In the genomic region with DNA sequence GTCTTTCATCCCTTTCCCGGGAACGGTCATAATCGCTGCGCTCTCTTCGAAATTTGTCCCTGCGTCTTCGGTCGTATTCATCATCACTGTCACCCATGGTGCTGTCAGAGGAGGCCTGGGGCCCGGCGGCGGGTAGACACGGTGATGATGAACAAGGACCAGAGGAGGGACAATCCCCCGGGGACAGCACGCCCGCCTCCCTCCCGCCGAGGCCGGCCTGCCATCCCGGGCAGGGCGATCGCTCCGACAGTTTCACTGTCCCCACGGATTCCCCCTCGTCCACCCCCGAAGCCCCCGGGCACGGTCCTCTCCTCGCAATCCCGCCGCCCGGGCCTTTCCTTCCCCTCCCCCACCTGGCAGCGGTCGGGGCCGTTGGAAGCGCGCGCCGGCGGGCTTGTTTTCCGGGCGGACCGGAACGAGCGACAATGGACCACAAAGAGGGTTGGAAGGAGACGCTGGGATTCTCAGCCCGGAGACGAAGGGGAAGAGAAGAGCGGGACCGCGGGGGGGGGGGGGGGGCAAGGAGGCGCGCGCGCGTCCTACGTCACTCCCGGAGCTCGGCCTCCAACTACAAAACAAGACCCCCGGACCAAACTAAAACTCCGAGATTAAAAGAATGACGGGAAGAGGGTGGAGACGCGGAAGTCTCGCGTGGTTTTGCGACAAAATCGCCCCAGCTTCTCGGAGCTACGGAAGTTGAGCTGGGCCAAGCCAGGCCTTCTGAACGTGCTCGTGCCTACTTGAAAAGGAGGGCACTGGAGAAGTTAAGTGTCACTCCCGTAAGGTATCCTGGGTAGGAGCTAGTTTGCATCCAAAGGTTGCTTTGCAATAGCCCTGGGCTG, we compare ENCODE assay signal across 8 mouse cellular contexts. TPM values are rescaled to one million over a fixed set of nuclear protein-coding genes. Genes with fewer than 3 reads are reported as not detected.
A peak's percentile ranks its signal among the peaks of the same experiment; 100 is the strongest.
DNase-seq lines count a peak whose midpoint lies in the region; ATAC-seq and TF ChIP-seq lines count a peak whose summit lies in the region.

A gene (minus strand): TSS at position 604 of the 842 bp plus-strand sequence.

- peak within 1 kb of the TSS; percentile 55 for H3K4me2 ChIP-seq in forebrain, postnatal 0 days (ENCODE audit: low read depth)
- peak within 1 kb of the TSS; percentile 74 for H3K4me2 ChIP-seq in lung, postnatal 0 days (replicated peaks; ENCODE audit: low read depth, low read length)

- H3K4me1 ChIP-seq in cerebellum, adult 2 months (ENCODE audit: control insufficient read depth, insufficient read depth, low read length) = peaks cover 3% of the 10 kb centered on the region; the same call in 1 of the 2 replicates
- H3K4me1 ChIP-seq in forebrain, postnatal 0 days (ENCODE audit: insufficient read depth) = peaks cover 20% of the 10 kb centered on the region
- H3K4me1 ChIP-seq in lung, postnatal 0 days (ENCODE audit: insufficient read depth, low read depth, low read length) = peaks cover 16% of the 10 kb centered on the region; the same call in 1 of the 2 replicates

- WGBS in cerebellum, adult 2 months = 1% methylated on average over 71 of the region's 72 CpGs
- WGBS in forebrain, postnatal 0 days = 1% methylated on average over 61 of the region's 72 CpGs
- under 1% methylated on average over 42 of the region's 72 CpGs for WGBS in lung, postnatal 0 days

- peak within 1 kb of the TSS; percentile 75 for H3K27ac ChIP-seq in cerebellum, adult 2 months (ENCODE audit: insufficient read depth, low read length)
- peak within 1 kb of the TSS; percentile 97 for H3K27ac ChIP-seq in forebrain, postnatal 0 days (ENCODE audit: low read depth, low read length)
- peak within 1 kb of the TSS; percentile 96 for H3K27ac ChIP-seq in lung, postnatal 0 days (ENCODE audit: low read length)

- TF ChIP-seq CTCF in cerebellum, adult 2 months (IDR thresholded peaks at IDR 0.05; ENCODE audit: borderline replicate concordance, insufficient read depth, low read depth, low read length) = no peak
- TF ChIP-seq CTCF in forebrain, postnatal 0 days (IDR thresholded peaks at IDR 0.05; ENCODE audit: low read depth) = no peak
- TF ChIP-seq CTCF in lung, postnatal 0 days (IDR thresholded peaks at IDR 0.05) = no peak

- peak; percentile 93 for ATAC-seq in forebrain, postnatal 0 days
- peak; percentile 93 for ATAC-seq in lung, postnatal 0 days

- DNase-seq in MEL-GATA-1-ER (ENCODE audit: extremely low read depth, low read depth) = peak; percentile 97
- peak; percentile 90 to 93 for DNase-seq in cerebellum, adult 2 months
- DNase-seq in forebrain, postnatal 0 days = peak; percentile 97
- DNase-seq in heart, postnatal 4 days = peak; percentile 93
- DNase-seq in layer of hippocampus, adult 9-11 months = peak; percentile 93
- DNase-seq in lung, postnatal 0 days (ENCODE audit: low spot score) = peak; percentile 98
- peak; percentile 83 for DNase-seq in ovary, postnatal 14 days (ENCODE audit: low spot score)
- peak; percentile 92 for DNase-seq in thymus, postnatal 14 days

- H3K9me3 ChIP-seq in forebrain, postnatal 0 days (ENCODE audit: low read length) = no peaks in the 10 kb centered on the region
- no peaks in the 10 kb centered on the region for H3K9me3 ChIP-seq in lung, postnatal 0 days (ENCODE audit: low read length)

- peak; percentile 82; the same call in 1 of the 2 replicates for TF ChIP-seq POLR2A in cerebellum, adult 2 months (IDR thresholded peaks at IDR 0.05; ENCODE audit: borderline replicate concordance, insufficient read depth, low read length)

- no peaks in the 10 kb centered on the region for H3K27me3 ChIP-seq in cerebellum, adult 2 months (ENCODE audit: control insufficient read depth, insufficient read depth, low read length)
- no peaks in the 10 kb centered on the region for H3K27me3 ChIP-seq in forebrain, postnatal 0 days (ENCODE audit: insufficient read depth, low read length)
- no peaks in the 10 kb centered on the region for H3K27me3 ChIP-seq in lung, postnatal 0 days (replicated peaks; ENCODE audit: insufficient read depth, low read length)

- peak within 1 kb of the TSS; percentile 94 for H3K9ac ChIP-seq in forebrain, postnatal 0 days
- H3K9ac ChIP-seq in lung, postnatal 0 days (replicated peaks; ENCODE audit: low read depth) = peak within 1 kb of the TSS; percentile 92

- TF ChIP-seq EP300 in lung, postnatal 0 days (IDR thresholded peaks at IDR 0.05) = peak; percentile 94

- H3K4me3 ChIP-seq in cerebellum, adult 2 months (replicated peaks; ENCODE audit: insufficient read depth, low read depth, low read length) = peak within 1 kb of the TSS; percentile 95
- peak within 1 kb of the TSS; percentile 77 for H3K4me3 ChIP-seq in forebrain, postnatal 0 days (ENCODE audit: low read depth, low read length)
- H3K4me3 ChIP-seq in lung, postnatal 0 days (ENCODE audit: low read depth, low read length) = peak within 1 kb of the TSS; percentile 89

- H3K36me3 ChIP-seq in forebrain, postnatal 0 days (ENCODE audit: insufficient read depth) = peaks cover 13% of the 10 kb centered on the region
- peaks cover 14% of the 10 kb centered on the region; the same call in 1 of the 2 replicates for H3K36me3 ChIP-seq in lung, postnatal 0 days (ENCODE audit: insufficient read depth, low read length)

RNA-seq across cellular contexts. Expression of the gene that starts here (rescaled TPM):
- 208 and 224 TPM in 2 replicates for polyA plus RNA-seq in cerebellum, adult 2 months (2012; rRNA removed)
- total RNA-seq in forebrain, postnatal 0 days (2014; rRNA removed) = 136 and 153 TPM in 2 replicates
- polyA plus RNA-seq in forebrain, postnatal 0 days (2015; fragmentation: Nextera tagmentation; extraction: Ambion mirVana) = 52.3 and 55.6 TPM in 2 replicates
- 100 to 1,000 TPM; 108 to 119 TPM for total RNA-seq in heart, postnatal 4 days (2021)
- polyA plus RNA-seq in lung, postnatal 0 days (2015; fragmentation: Nextera tagmentation; extraction: Ambion mirVana) = 30.9 and 32.7 TPM in 2 replicates

Comparison
In these comparisons a context has a peak if more than half of its experiments do, and no peak if none do; other contexts are left out.
1. Peak in every context shown above with its lines: DNase-seq, ATAC-seq, H3K4me3 ChIP-seq and H3K27ac ChIP-seq.